Mouse (Mus musculus) WW6 (cell line): ENCODE results near the gene Aagab.
A peak's percentile ranks its signal among the peaks of the same experiment; 100 is the strongest.

Source experiments
- DNase-seq: peaks from one replicate; pipeline ENCODE4 v3.0.0-alpha.2; 2013; ENCODE audit warnings: low read depth, low spot score

The Aagab gene

GRCm38 (mm10) chr9:63647581-63648519 is 45.4 kb downstream of the Aagab start:
- DNase-seq = no peak

GRCm38 (mm10) chr9:63648520-63648918 is 46.1 kb downstream of the Aagab start:
- no peak for DNase-seq

- peak; percentile 11 for DNase-seq
These were observed 47.5 kb downstream of the Aagab start for GRCm38 (mm10) chr9:63649841-63650545.

DNA sequence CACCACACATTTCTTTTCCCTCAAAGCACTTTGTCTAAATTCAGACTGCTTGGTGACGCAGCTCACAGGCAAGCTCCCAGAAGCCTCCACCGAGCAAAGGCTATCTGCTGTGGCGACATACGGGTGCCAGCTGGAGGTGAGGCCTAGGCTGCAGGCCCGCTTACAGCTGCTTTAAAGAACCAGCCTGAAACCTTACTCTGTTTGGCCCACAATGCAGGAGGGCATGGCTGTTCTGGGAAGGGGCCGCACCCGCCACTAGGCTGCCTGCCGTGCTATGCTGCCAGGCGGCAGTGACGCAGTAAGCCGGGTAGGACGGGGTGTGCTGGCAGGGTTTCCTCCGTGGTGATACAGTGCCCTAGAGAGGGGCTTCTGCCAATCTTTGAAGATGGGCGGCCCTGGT is 48.4 kb downstream of the Aagab start:
- no peak for DNase-seq

- DNase-seq = no peak
These were observed 49.1 kb downstream of the Aagab start for GRCm38 (mm10) chr9:63651594-63651993.

- no peak for DNase-seq
These were observed 51.2 kb downstream of the Aagab start for GRCm38 (mm10) chr9:63653666-63654065.

- no peak for DNase-seq
These were observed 52.1 kb downstream of the Aagab start for GRCm38 (mm10) chr9:63654575-63654974.

GRCm38 (mm10) chr9:63655092-63655491 is 52.6 kb downstream of the Aagab start:
- DNase-seq = no peak

DNA sequence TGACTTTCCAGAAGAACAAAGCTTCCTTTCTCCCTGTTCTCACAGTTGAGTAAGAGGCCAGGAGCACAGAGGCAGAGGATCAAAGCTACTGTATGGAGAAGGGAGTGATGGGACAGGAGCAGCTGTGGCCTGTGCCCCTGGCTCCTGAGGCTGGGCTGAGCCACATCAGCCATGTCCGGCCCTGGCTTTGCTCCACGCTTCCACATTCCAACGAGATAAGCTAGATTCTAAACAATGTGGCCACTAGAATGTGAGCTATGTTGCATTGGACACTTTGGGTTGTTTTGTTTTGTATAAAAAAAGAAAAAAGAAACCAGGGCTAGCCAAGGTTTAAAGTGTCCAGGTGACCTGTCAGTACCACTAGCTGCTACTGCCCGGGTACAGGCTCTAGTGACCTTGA is 54.7 kb downstream of the Aagab start:
- DNase-seq = no peak

GRCm38 (mm10) chr9:63658436-63658835 is 56.0 kb downstream of the Aagab start:
- DNase-seq = no peak

DNA sequence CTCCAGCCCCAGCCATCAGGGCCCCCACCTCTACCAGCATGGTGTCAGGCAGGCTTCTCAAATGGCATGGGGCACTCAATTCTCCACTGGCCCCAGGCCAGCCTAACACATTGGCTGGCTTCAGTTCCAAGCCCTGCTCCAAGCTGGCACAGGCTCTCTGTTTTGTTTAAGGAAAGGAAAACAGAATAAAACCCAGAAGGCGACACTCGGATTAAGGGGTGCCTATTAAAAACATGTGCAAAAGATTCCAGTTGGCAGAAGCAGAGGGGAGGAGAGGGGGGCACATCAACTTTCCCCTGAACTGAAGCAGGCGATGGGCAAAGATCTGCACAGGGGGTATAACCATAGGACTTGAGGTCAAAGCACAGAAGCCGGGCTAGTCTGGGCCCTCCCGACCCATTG is 56.5 kb downstream of the Aagab start:
- DNase-seq = no peak

DNA sequence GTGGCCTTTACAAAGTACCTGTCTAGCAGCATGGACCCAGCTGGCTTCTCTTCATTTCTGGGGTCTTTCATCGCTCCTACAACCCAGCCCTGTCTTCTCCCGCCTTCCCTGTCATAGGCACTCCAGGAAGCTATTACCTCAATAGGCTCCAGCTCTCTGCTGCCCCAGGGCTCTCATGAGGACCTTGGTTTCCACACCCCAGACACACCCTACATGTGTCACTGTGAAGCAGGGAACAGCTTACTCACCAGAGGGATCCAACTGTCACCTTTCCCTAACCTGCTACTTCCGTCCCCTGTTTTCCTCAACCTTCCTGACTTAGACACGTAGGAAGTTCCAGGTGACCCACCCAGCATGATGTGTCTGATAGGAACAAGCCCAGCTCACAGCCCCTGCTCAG is 57.6 kb downstream of the Aagab start:
- DNase-seq = no peak

GRCm38 (mm10) chr9:63660691-63661090 is 58.2 kb downstream of the Aagab start:
- DNase-seq = no peak

DNA sequence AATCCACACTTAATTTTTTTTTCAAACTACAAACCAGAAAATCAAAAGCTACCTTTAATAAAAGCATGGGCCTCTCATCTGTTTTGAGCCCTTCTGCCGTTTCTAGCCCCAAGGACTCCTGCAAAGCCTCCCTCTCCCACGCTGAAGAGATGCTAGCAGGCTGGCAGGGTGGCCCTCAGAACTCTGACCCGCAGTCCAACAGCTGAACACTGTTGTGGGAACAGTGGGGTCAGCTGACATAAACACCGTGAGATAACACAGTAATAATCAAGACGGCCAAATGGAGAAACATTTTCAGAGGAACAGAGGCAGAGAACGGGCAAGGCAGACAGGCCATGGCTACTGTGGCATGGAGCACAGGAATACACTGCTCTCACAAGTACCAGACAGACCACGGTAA is 60.3 kb downstream of the Aagab start:
- DNase-seq = no peak

DNA sequence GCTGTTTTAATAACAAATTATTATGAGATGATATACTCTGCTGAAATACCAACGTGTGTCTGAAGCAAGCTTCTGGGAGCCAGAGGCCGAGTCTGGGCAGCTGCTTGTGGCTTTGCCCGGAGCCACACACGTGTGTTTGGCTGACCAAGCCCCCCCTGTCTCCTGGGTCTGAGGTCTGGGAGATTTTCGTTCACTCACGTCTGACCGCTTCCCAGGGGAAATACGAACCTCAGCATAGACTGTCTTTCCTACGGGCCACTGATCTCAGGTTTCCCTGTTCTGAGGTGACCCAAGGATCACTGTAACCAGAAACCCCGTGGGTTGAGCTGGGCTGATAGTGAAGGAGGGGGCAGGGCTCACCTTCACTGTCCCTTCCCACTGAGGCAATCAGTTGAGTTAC is 60.8 kb downstream of the Aagab start:
- DNase-seq = no peak

GRCm38 (mm10) chr9:63664300-63664745 is 61.9 kb downstream of the Aagab start:
- no peak for DNase-seq

GRCm38 (mm10) chr9:63664792-63665646 is 62.6 kb downstream of the Aagab start:
- DNase-seq = no peak

DNA sequence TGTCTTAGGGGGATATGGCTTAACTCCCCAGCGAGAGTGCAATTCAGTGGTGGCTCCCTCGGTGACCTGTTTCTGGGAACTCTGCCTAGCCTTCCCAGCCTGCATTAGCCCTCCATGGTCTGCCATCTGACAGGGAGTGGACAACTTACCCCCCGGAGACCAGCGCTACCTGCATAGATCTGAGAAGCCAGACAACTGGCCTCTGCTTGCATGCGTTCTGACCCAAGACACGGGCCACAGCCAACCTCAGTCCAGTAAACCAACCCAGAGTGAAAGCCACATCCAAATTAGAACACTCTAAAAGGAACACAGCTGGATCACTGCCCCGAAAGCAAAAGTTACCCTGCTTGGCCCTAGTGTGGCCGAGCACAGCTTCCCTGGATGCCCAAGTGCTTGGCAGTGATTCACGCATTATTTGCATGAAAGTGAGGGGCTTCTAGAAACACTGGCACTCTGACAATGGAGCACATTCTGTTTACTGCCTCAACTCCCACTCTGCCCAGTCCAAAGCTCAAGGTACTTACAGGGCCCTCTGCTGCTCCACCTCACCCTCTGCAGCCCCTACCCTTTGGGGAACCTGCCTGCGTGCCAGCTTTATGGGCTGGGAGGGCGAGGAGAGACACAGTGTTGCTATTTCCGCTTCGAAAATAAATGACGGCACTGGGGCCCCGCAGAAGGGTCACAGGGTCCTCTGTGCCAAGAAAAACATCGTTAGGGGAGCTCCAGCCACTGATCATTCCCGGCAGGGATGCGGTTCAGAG is 64.3 kb downstream of the Aagab start:
- DNase-seq = no peak

DNA sequence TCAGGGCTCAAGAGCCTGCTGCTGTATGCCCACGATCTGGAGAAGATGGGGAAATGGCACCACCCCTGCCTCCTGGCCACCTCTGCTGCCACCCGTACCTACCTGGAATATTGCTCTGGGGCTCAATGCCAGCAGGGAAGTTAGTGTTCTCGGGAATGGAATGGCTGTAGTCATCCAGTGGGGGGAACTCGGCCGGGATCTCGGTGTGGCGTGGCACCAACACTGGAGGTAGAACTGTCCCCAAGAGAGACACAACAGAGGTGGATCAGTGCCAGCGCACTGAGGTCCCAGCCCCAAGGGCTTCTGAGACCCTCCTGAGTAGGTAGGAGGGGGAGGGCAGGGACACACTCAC is 64.9 kb downstream of the Aagab start:
- no peak for DNase-seq

DNA sequence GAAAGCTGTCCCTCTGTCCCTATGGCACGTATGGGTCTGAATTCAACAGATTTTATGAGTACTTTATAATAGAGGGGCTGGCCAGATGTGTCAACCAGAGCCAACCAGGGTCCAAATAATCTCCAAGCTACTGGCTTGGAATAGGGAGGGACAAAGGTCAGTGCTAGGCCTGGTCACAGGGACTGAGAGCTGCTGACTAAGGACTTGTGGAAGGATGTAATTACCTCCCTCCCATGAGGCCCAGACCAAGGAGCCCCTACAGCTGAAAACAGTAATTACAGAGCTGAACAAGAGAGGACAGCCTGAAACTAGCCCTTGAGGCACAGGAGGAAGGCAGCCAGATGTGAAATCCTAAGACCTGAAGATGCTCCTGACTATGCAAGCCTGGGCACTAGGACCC is 66.2 kb downstream of the Aagab start:
- DNase-seq = no peak

DNA sequence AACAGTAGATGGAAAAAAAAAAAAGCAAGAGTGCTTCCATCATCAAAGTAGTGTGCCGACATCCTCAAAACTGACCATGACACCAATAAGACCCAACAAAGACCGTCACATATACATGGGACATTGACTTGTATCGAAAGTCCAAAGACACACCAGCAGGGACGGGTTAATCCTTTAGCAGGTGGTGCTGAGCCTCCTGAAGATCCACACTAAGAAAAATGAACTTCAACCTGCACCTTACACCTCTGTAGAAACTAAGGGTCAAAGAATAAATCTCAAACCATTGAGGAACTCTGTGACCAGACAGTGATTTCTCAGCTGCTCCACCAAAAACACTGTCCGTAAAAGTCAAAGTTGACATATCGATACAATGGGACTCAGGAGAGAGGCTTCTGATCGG is 67.4 kb downstream of the Aagab start:
- DNase-seq = no peak
